In genomic region chr5:149050588-149051160, GRCm38 (mm10) we compare ENCODE assay signal across 7 mouse cellular contexts. TPM values are rescaled to one million over a fixed set of nuclear protein-coding genes. Genes with fewer than 3 reads are reported as not detected.
A peak's percentile ranks its signal among the peaks of the same experiment; 100 is the strongest.
DNase-seq lines count a peak whose midpoint lies in the region; ATAC-seq and TF ChIP-seq lines count a peak whose summit lies in the region.

No protein-coding gene starts in this region.

- TF ChIP-seq CTCF in thymus, adult 2 months (IDR thresholded peaks at IDR 0.05; ENCODE audit: borderline replicate concordance, control insufficient read depth, extremely low read depth, insufficient read depth, low read length, poor library complexity) = no peak

- peak overlapping the region; percentile 99 for H3K9ac ChIP-seq in forebrain, embryonic 14.5 days (ENCODE audit: low read length)
- H3K9ac ChIP-seq in limb, embryonic 14.5 days (ENCODE audit: low read depth, low read length, severe bottlenecking) = peak overlapping the region; percentile 100

- peaks cover 35% of the 10 kb centered on the region for H3K36me3 ChIP-seq in thymus, adult 2 months (ENCODE audit: control insufficient read depth, insufficient read depth, low read length)
- peaks cover 28% of the 10 kb centered on the region for H3K36me3 ChIP-seq in forebrain, embryonic 14.5 days (ENCODE audit: control insufficient read depth, insufficient read depth, low read length)
- H3K36me3 ChIP-seq in limb, embryonic 14.5 days (ENCODE audit: control insufficient read depth, insufficient read depth, low read length) = peaks cover 31% of the 10 kb centered on the region

- peak overlapping the region; percentile 91 for H3K4me2 ChIP-seq in forebrain, embryonic 14.5 days (ENCODE audit: low read length)
- peak overlapping the region; percentile 79 for H3K4me2 ChIP-seq in limb, embryonic 14.5 days (replicated peaks; ENCODE audit: low read depth, low read length, severe bottlenecking)

- H3K27ac ChIP-seq in thymus, adult 2 months (ENCODE audit: control insufficient read depth, insufficient read depth, low read length) = peak overlapping the region; percentile 92
- peak overlapping the region; percentile 100; the same call in 1 of the 2 replicates for H3K27ac ChIP-seq in forebrain, embryonic 14.5 days (ENCODE audit: low read depth, low read length)
- peak overlapping the region; percentile 100 for H3K27ac ChIP-seq in limb, embryonic 14.5 days (replicated peaks; ENCODE audit: low read depth, low read length)

- no peak for DNase-seq in thymus, adult 2 months
- DNase-seq in thymus, adult 18-20 months = no peak
- no peak for DNase-seq in forebrain, embryonic 14.5 days (ENCODE audit: low spot score)
- no peak for DNase-seq in limb, embryonic 14.5 days (ENCODE audit: low spot score)
- peak; percentile 5 for DNase-seq in testis, postnatal 10 days (ENCODE audit: low spot score)
- DNase-seq in retina, embryonic 14.5 days (ENCODE audit: low spot score) = no peak
- DNase-seq in embryo, embryonic 9.5 days (ENCODE audit: extremely low spot score) = no peak

- H3K27me3 ChIP-seq in thymus, adult 2 months (ENCODE audit: control insufficient read depth, insufficient read depth, low read length) = no peaks in the 10 kb centered on the region
- no peaks in the 10 kb centered on the region for H3K27me3 ChIP-seq in forebrain, embryonic 14.5 days (replicated peaks; ENCODE audit: control insufficient read depth, insufficient read depth, low read length)
- no peaks in the 10 kb centered on the region for H3K27me3 ChIP-seq in limb, embryonic 14.5 days (ENCODE audit: control insufficient read depth, insufficient read depth, low read length)

- no peak for ATAC-seq in forebrain, embryonic 14.5 days
- no peak for ATAC-seq in limb, embryonic 14.5 days (ENCODE audit: low FRiP score, low read depth)

- no peaks in the 10 kb centered on the region for H3K9me3 ChIP-seq in forebrain, embryonic 14.5 days (replicated peaks; ENCODE audit: control insufficient read depth, low read length)
- no peaks in the 10 kb centered on the region for H3K9me3 ChIP-seq in limb, embryonic 14.5 days (ENCODE audit: control insufficient read depth, low read length)

- peaks cover 5% of the 10 kb centered on the region for H3K4me1 ChIP-seq in thymus, adult 2 months (replicated peaks; ENCODE audit: control insufficient read depth, insufficient read depth, low read length)
- peaks cover 7% of the 10 kb centered on the region; the same call in 1 of the 2 replicates for H3K4me1 ChIP-seq in forebrain, embryonic 14.5 days (ENCODE audit: control insufficient read depth, insufficient read depth, low read length)
- no peaks in the 10 kb centered on the region for H3K4me1 ChIP-seq in limb, embryonic 14.5 days (ENCODE audit: control insufficient read depth, insufficient read depth, low read length)

- WGBS in thymus, adult 2 months = 3% methylated on average over 10 of the region's 10 CpGs
- WGBS in forebrain, embryonic 14.5 days = 20% methylated on average over 10 of the region's 10 CpGs
- WGBS in limb, embryonic 14.5 days = 13% methylated on average over 10 of the region's 10 CpGs

- peak overlapping the region; percentile 73 for H3K4me3 ChIP-seq in thymus, adult 2 months (ENCODE audit: control insufficient read depth, insufficient read depth, low read length)
- H3K4me3 ChIP-seq in forebrain, embryonic 14.5 days (ENCODE audit: low read depth, low read length) = peak overlapping the region; percentile 84
- peak overlapping the region; percentile 94 for H3K4me3 ChIP-seq in limb, embryonic 14.5 days (replicated peaks; ENCODE audit: low read length)

- TF ChIP-seq POLR2A in thymus, adult 2 months (IDR thresholded peaks at IDR 0.05; ENCODE audit: control insufficient read depth, extremely low read depth, insufficient read depth, low read length, poor library complexity) = no peak
- no peak for TF ChIP-seq POLR2A in limb, embryonic 14.5 days (IDR thresholded peaks at IDR 0.05; ENCODE audit: borderline replicate concordance, extremely low read depth, insufficient read depth, insufficient read length)

RNA-seq across cellular contexts. Expression of gene Gm42791, which starts 55.7 kb away (rescaled TPM):
- polyA plus RNA-seq in thymus, adult 2 months (2012; rRNA removed) = not detected in 2 replicates
- 8.4 TPM in 1 of 2 replicates, not detected in the other for polyA plus RNA-seq in forebrain, embryonic 14.5 days (2014; fragmentation: Nextera tagmentation; extraction: Ambion mirVana)
- not detected in 2 replicates for polyA plus RNA-seq in limb, embryonic 14.5 days (2012; rRNA removed)
- not detected in 2 replicates for polyA plus RNA-seq in limb, embryonic 14.5 days (2014; fragmentation: Nextera tagmentation; extraction: Ambion mirVana)
